Mouse (Mus musculus): ENCODE measurements around the gene Numb. TPM values are rescaled to one million over a fixed set of nuclear protein-coding genes. Genes with fewer than 3 reads are reported as not detected.

The Numb gene
- polyA plus RNA-seq, 1 experiment from 2014 or later = 34.1 TPM

Other genes starting within 250 kb of the Numb start
- 66.3 and 68.8 TPM in 2 replicates for gene Psen1, start 233.8 kb downstream of the Numb start, polyA plus RNA-seq (2015; fragmentation: Nextera tagmentation; extraction: Ambion mirVana)
- gene Papln, start 158.3 kb downstream of the Numb start, polyA plus RNA-seq (2015; fragmentation: Nextera tagmentation; extraction: Ambion mirVana) = 3.5 TPM in 2 replicates
- gene Riox1, start 28.7 kb upstream of the Numb start, polyA plus RNA-seq (2015; fragmentation: Nextera tagmentation; extraction: Ambion mirVana) = 14.3 and 15.6 TPM in 2 replicates
- gene Heatr4, start 62.9 kb upstream of the Numb start, polyA plus RNA-seq (2015; fragmentation: Nextera tagmentation; extraction: Ambion mirVana) = 0.04 TPM in 1 of 2 replicates, not detected in the other
- 29.0 and 30.0 TPM in 2 replicates for gene Acot2, start 65.9 kb upstream of the Numb start, polyA plus RNA-seq (2015; fragmentation: Nextera tagmentation; extraction: Ambion mirVana)
- gene Acot1, start 87.6 kb upstream of the Numb start, polyA plus RNA-seq (2015; fragmentation: Nextera tagmentation; extraction: Ambion mirVana) = 51.1 and 62.7 TPM in 2 replicates
- 2.4 and 2.6 TPM in 2 replicates for gene Acot4, start 116.4 kb upstream of the Numb start, polyA plus RNA-seq (2015; fragmentation: Nextera tagmentation; extraction: Ambion mirVana)
- gene Gm49366, start 117.0 kb upstream of the Numb start, polyA plus RNA-seq (2015; fragmentation: Nextera tagmentation; extraction: Ambion mirVana) = 0.73 TPM in 1 of 2 replicates, not detected in the other
- 0.68 and 1.3 TPM in 2 replicates for gene Acot3, start 130.2 kb upstream of the Numb start, polyA plus RNA-seq (2015; fragmentation: Nextera tagmentation; extraction: Ambion mirVana)
- 0.14 TPM in 1 of 2 replicates, not detected in the other for gene Acot5, start 147.4 kb upstream of the Numb start, polyA plus RNA-seq (2015; fragmentation: Nextera tagmentation; extraction: Ambion mirVana)
- 1.6 and 1.7 TPM in 2 replicates for gene Acot6, start 178.7 kb upstream of the Numb start, polyA plus RNA-seq (2015; fragmentation: Nextera tagmentation; extraction: Ambion mirVana)
- 3.9 and 5.3 TPM in 2 replicates for gene Dnal1, start 192.4 kb upstream of the Numb start, polyA plus RNA-seq (2015; fragmentation: Nextera tagmentation; extraction: Ambion mirVana)
- 0.76 and 0.94 TPM in 2 replicates for gene Pnma1, start 226.6 kb upstream of the Numb start, polyA plus RNA-seq (2015; fragmentation: Nextera tagmentation; extraction: Ambion mirVana)